Mouse (Mus musculus) forebrain, embryonic 13.5 days (tissue): ENCODE results near the gene Pctp. TPM values are rescaled to one million over a fixed set of nuclear protein-coding genes. Genes with fewer than 3 reads are reported as not detected.

ENCODE experiments used
- ATAC-seq: fragments of 200-750 bp; cut with Nextera tagmentation; 2 replicates; pipeline ENCODE4 v1.8.0; 2017
- H3K27ac ChIP-seq: fragments of 300-500 bp; sonication (generic); 2 replicates; pipeline ENCODE4 v1.5.1; 2015; ENCODE audit warnings: inconsistent platforms, mild to moderate bottlenecking, moderate library complexity
- H3K27me3 ChIP-seq: fragments of 300-500 bp; sonication (generic); 2 replicates; pipeline ENCODE4 v1.6.1; 2015; ENCODE audit warnings: mild to moderate bottlenecking, inconsistent platforms
- H3K36me3 ChIP-seq: fragments of 300-500 bp; sonication (generic); 2 replicates; pipeline ENCODE4 v1.6.1; 2015; ENCODE audit warnings: mild to moderate bottlenecking, inconsistent platforms; ENCODE audit not compliant: poor library complexity, severe bottlenecking
- H3K4me1 ChIP-seq: fragments of 300-500 bp; sonication (generic); 2 replicates; pipeline ENCODE4 v1.6.1; 2015; ENCODE audit warnings: inconsistent platforms
- H3K4me2 ChIP-seq: fragments of 300-500 bp; sonication (generic); 2 replicates; pipeline ENCODE4 v1.6.1; 2015; ENCODE audit warnings: inconsistent platforms, mild to moderate bottlenecking, moderate library complexity
- H3K4me3 ChIP-seq: fragments of 300-500 bp; sonication (generic); 2 replicates; pipeline ENCODE4 v1.5.1; 2015; ENCODE audit warnings: mild to moderate bottlenecking, inconsistent platforms
- H3K9ac ChIP-seq: fragments of 300-500 bp; sonication (generic); 2 replicates; pipeline ENCODE4 v1.6.1; 2015; ENCODE audit warnings: mild to moderate bottlenecking, inconsistent platforms
- H3K9me3 ChIP-seq: fragments of 300-500 bp; sonication (generic); replicated peaks from 2 replicates; pipeline ENCODE4 v1.6.1; 2016; ENCODE audit warnings: inconsistent platforms
- WGBS: fragments of 180-500 bp; shearing (Covaris S2); methylation state at CpG from one replicate; pipeline ENCODE4 v1.1.7; 2015; 5-methylcytosine and 5-hydroxymethylcytosine counted together
- polyA plus RNA-seq: library from polyadenylated mRNA; unstranded; fragments of >200 nt; fragmentation: Nextera tagmentation; extraction: Ambion mirVana; gene quantifications from 2 replicates; pipeline ENCODE4 v1.2.1, GENCODE M21; 2015

Gene Pctp
- 2.6 TPM in 2 replicates for polyA plus RNA-seq

GRCm38 (mm10) chr11:90002231-90002986, at the start of gene Pctp:
Gene Pctp, minus strand, starts transcription at chr11:90002894.
- Histone ChIP-seq H3K27me3 (no peaks in the 10 kb centered on the region), H3K27ac (no peak within 1 kb of the TSS), H3K36me3 (no peaks in the 10 kb centered on the region), H3K4me1 (peaks cover 10% of the 10 kb centered on the region), H3K9me3 (no peaks in the 10 kb centered on the region), H3K9ac (peak within 1 kb of the TSS; percentile 60), H3K4me3 (peak within 1 kb of the TSS; percentile 48), H3K4me2 (peak within 1 kb of the TSS; percentile 70)
- WGBS = 13% methylated on average over 35 of the region's 35 CpGs
- ATAC-seq = peak; percentile 78

GRCm38 (mm10) chr11:90050016-90050415, 47.3 kb upstream of the Pctp start:
- no peaks in the 10 kb centered on the region for H3K36me3 ChIP-seq
- peaks cover 5% of the 10 kb centered on the region; the same call in 1 of the 2 replicates for H3K4me1 ChIP-seq
- no peaks in the 10 kb centered on the region for H3K27me3 ChIP-seq
- no peak for ATAC-seq
- no peak overlapping the region for H3K4me2 ChIP-seq
- H3K27ac ChIP-seq = no peak overlapping the region
- no peak overlapping the region for H3K4me3 ChIP-seq
- no peaks in the 10 kb centered on the region for H3K9me3 ChIP-seq
- no peak overlapping the region for H3K9ac ChIP-seq
- 91% methylated on average over 7 of the region's 7 CpGs for WGBS

- no peak overlapping the region for H3K4me3 ChIP-seq
- H3K4me2 ChIP-seq = no peak overlapping the region
- no peaks in the 10 kb centered on the region for H3K4me1 ChIP-seq
- no peak overlapping the region for H3K9ac ChIP-seq
- no peak overlapping the region for H3K27ac ChIP-seq
- no peaks in the 10 kb centered on the region for H3K27me3 ChIP-seq
- no peaks in the 10 kb centered on the region for H3K9me3 ChIP-seq
- no peak for ATAC-seq
- 90% methylated on average over 9 of the region's 9 CpGs for WGBS
- no peaks in the 10 kb centered on the region for H3K36me3 ChIP-seq
Observed at GRCm38 (mm10) chr11:90047271-90047670, 44.6 kb upstream of the Pctp start.

- H3K9ac ChIP-seq = no peak overlapping the region
- no peak overlapping the region for H3K4me2 ChIP-seq
- H3K4me3 ChIP-seq = no peak overlapping the region
- no peaks in the 10 kb centered on the region for H3K27me3 ChIP-seq
- 51% methylated on average over 7 of the region's 7 CpGs for WGBS
- no peak overlapping the region for H3K27ac ChIP-seq
- H3K36me3 ChIP-seq = no peaks in the 10 kb centered on the region
- no peak for ATAC-seq
- H3K9me3 ChIP-seq = no peaks in the 10 kb centered on the region
- H3K4me1 ChIP-seq = no peaks in the 10 kb centered on the region
Observed at GRCm38 (mm10) chr11:90046211-90046610, 43.5 kb upstream of the Pctp start.

- no peak overlapping the region for H3K4me3 ChIP-seq
- H3K27ac ChIP-seq = no peak overlapping the region
- H3K27me3 ChIP-seq = no peaks in the 10 kb centered on the region
- no peak overlapping the region for H3K4me2 ChIP-seq
- H3K4me1 ChIP-seq = no peaks in the 10 kb centered on the region
- ATAC-seq = no peak
- no peaks in the 10 kb centered on the region for H3K9me3 ChIP-seq
- 95% methylated on average over 4 of the region's 4 CpGs for WGBS
- no peak overlapping the region for H3K9ac ChIP-seq
- H3K36me3 ChIP-seq = no peaks in the 10 kb centered on the region
Observed at GRCm38 (mm10) chr11:90044459-90044858, 41.8 kb upstream of the Pctp start.

- no peak overlapping the region for H3K4me2 ChIP-seq
- no peak overlapping the region for H3K27ac ChIP-seq
- H3K9ac ChIP-seq = no peak overlapping the region
- no peaks in the 10 kb centered on the region for H3K36me3 ChIP-seq
- H3K4me3 ChIP-seq = no peak overlapping the region
- H3K27me3 ChIP-seq = no peaks in the 10 kb centered on the region
- no peak for ATAC-seq
- 30% methylated on average over 5 of the region's 5 CpGs for WGBS
- H3K9me3 ChIP-seq = no peaks in the 10 kb centered on the region; the same call in 1 of the 2 replicates
- H3K4me1 ChIP-seq = no peaks in the 10 kb centered on the region; the same call in 1 of the 2 replicates
Observed at GRCm38 (mm10) chr11:90038022-90038421, 35.3 kb upstream of the Pctp start.

- Histone ChIP-seq H3K4me2 (no peak overlapping the region), H3K36me3 (no peaks in the 10 kb centered on the region), H3K4me3 (no peak overlapping the region), H3K9me3 (no peaks in the 10 kb centered on the region; the same call in 1 of the 2 replicates), H3K9ac (no peak overlapping the region), H3K27ac (no peak overlapping the region), H3K27me3 (peaks cover 12% of the 10 kb centered on the region), H3K4me1 (no peaks in the 10 kb centered on the region; the same call in 1 of the 2 replicates)
- ATAC-seq = no peak
- 90% methylated on average over 4 of the region's 4 CpGs for WGBS
Observed at GRCm38 (mm10) chr11:90036416-90036815, 33.7 kb upstream of the Pctp start.

GRCm38 (mm10) chr11:90035532-90035931, 32.8 kb upstream of the Pctp start:
- Histone ChIP-seq H3K4me2 (no peak overlapping the region), H3K27me3 (peaks cover 12% of the 10 kb centered on the region), H3K9me3 (no peaks in the 10 kb centered on the region; the same call in 1 of the 2 replicates), H3K4me1 (peaks cover 8% of the 10 kb centered on the region; the same call in 1 of the 2 replicates), H3K36me3 (no peaks in the 10 kb centered on the region), H3K9ac (no peak overlapping the region), H3K4me3 (no peak overlapping the region), H3K27ac (no peak overlapping the region)
- no peak for ATAC-seq
- 94% methylated on average over 14 of the region's 14 CpGs for WGBS

GRCm38 (mm10) chr11:90034646-90035045, 32.0 kb upstream of the Pctp start:
- ATAC-seq = no peak
- H3K9ac ChIP-seq = no peak overlapping the region
- H3K36me3 ChIP-seq = no peaks in the 10 kb centered on the region
- 85% methylated on average over 12 of the region's 12 CpGs for WGBS
- H3K4me1 ChIP-seq = peaks cover 17% of the 10 kb centered on the region
- H3K27me3 ChIP-seq = peaks cover 12% of the 10 kb centered on the region
- no peaks in the 10 kb centered on the region; the same call in 1 of the 2 replicates for H3K9me3 ChIP-seq
- no peak overlapping the region for H3K4me2 ChIP-seq
- no peak overlapping the region for H3K4me3 ChIP-seq
- H3K27ac ChIP-seq = no peak overlapping the region

- no peak for ATAC-seq
- H3K9me3 ChIP-seq = no peaks in the 10 kb centered on the region; the same call in 1 of the 2 replicates
- H3K4me3 ChIP-seq = no peak overlapping the region
- peaks cover 12% of the 10 kb centered on the region for H3K27me3 ChIP-seq
- 0 out of 2 replicates have a peak overlapping the region, but pooled peaks have one; percentile 1 for H3K4me2 ChIP-seq
- peaks cover 24% of the 10 kb centered on the region for H3K4me1 ChIP-seq
- WGBS = 39% methylated on average over 5 of the region's 5 CpGs
- H3K36me3 ChIP-seq = no peaks in the 10 kb centered on the region
- no peak overlapping the region for H3K27ac ChIP-seq
- no peak overlapping the region for H3K9ac ChIP-seq
Observed at GRCm38 (mm10) chr11:90033442-90033841, 30.7 kb upstream of the Pctp start.

- no peaks in the 10 kb centered on the region for H3K36me3 ChIP-seq
- no peak overlapping the region for H3K4me3 ChIP-seq
- peaks cover 24% of the 10 kb centered on the region for H3K4me1 ChIP-seq
- 28% methylated on average over 8 of the region's 8 CpGs for WGBS
- H3K27me3 ChIP-seq = peaks cover 12% of the 10 kb centered on the region
- H3K9me3 ChIP-seq = no peaks in the 10 kb centered on the region; the same call in 1 of the 2 replicates
- H3K4me2 ChIP-seq = peak overlapping the region; percentile 1; the same call in 1 of the 2 replicates
- no peak for ATAC-seq
- no peak overlapping the region for H3K9ac ChIP-seq
- H3K27ac ChIP-seq = no peak overlapping the region
Observed at GRCm38 (mm10) chr11:90032807-90033206, 30.1 kb upstream of the Pctp start.

- 0 out of 2 replicates have a peak overlapping the region, but pooled peaks have one; percentile 50 for H3K9ac ChIP-seq
- WGBS = 32% methylated on average over 7 of the region's 7 CpGs
- ATAC-seq = no peak
- peak overlapping the region; percentile 29 for H3K4me3 ChIP-seq
- H3K27ac ChIP-seq = no peak overlapping the region
- H3K36me3 ChIP-seq = no peaks in the 10 kb centered on the region
- H3K4me2 ChIP-seq = peak overlapping the region; percentile 57
- peaks cover 24% of the 10 kb centered on the region for H3K4me1 ChIP-seq
- peaks cover 12% of the 10 kb centered on the region for H3K27me3 ChIP-seq
- no peaks in the 10 kb centered on the region for H3K9me3 ChIP-seq
Observed at GRCm38 (mm10) chr11:90031076-90031475, 28.4 kb upstream of the Pctp start.
